Mouse (Mus musculus): ENCODE measurements around the gene Nfib.

The Nfib gene

DNA sequence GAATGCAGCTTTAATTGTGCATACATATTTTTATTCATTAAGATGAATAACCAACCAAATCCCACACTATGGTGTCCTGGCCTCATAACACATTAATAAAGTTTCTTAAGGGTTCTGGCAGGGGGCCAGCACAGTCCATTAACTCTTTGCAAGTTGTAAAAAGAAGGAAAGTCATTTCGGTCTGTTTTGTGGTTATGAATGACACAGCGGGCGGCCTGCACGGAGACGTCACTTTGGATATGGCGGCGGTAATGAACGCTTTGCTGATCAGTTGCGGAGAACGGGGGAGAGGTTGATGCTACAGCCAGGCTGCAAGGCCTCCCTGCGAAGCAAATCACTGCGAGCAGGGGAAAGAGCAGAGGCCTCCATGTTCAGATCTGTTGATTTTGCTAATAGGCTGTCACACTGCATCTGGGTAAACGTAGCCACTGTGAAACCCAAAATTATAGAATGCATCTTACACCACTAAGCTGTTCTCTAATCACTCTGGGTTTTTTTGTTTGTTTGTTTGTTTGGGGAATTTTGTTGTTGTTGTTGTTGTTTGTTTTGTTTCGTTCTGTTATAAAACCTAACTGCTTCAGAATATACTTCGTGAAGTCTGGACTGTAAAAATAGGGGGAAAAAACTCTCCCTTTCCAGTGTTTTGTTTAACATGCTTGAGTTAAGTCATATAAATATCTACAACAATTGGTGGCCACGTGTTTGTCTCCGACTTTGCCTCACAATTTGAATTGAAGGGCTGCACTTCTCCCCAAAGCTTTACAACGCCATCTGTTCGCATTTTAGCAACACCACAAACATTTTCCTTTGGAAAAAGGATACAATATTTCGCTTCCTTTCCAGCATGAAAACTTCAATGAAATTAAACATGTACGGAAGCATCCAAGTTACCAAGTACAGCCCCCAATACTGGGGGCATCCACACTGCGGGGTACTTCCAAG, 296.8 kb downstream of the Nfib start:
- DNase-seq, result no peak

- no peak for DNase-seq
These were observed 299.0 kb downstream of the Nfib start for GRCm38 (mm10) chr4:82406511-82406910.

DNA sequence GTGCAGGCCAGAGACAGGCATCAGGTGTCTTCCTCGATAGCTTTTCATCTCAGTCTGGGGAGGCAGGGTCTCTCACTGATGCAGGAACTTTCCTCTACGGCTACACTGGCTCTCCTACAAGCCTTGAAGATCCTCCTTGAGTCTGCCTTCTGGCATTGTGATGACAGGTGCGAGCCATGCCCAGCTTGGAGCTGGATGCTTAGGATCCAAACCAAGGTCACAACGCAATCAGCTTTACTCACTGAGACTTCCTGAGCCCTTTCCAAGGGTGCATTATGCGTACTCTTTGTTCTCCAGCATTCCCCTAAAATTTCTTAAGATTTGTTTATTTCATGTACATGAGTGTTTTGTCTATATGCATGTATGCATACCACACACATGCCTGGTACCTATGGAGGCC, 299.8 kb downstream of the Nfib start:
- DNase-seq, result no peak

GRCm38 (mm10) chr4:82403975-82404651, 301.4 kb downstream of the Nfib start:
- DNase-seq, result peak; percentile 69 to 74

DNA sequence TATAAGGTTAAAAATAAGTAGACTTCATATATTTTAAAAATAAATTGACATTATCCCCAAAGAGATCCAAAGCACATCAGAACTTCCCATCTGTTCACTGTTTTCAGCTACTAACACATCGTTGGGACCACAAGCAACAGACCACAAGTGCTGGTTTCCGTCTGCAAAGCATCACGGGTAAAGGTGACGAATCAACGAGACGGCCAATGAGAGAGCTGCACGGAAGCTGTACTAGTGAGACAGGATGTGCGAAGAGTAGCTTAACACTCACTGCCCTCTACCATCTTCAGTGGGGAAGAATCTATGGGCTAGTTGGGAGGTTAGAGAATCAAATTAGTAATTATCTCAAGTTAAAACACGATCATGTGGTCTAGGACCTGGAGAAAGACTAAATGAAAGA, 302.9 kb downstream of the Nfib start:
- DNase-seq, result no peak

DNA sequence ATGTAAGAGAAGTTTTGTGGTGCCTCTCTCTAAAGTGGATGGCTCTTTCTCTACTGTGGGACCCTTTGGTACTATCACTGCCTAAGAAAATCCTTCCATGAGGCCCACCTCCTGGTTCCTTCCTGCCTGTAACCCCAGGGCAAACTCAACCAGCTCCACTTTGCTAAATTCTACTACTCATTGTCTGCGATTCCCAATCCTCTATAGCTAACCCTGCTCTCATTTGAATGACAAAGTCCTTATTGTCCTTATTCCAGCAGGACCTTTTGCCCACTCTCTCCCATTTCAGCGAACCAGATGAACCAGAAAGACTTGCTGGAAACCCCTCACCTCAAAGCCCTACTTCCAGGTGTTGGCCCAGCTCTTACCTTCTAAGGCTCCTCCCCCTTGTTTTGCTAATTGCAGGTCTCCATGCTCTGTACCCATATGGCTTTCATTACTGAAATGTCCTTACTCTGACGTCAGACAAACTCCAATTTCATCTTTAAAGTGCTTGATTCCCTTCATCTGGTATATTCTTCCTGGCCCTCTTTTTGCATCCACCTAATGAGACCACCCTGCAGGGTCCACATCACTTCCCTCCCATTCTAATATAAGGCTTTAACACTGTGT, 304.0 kb downstream of the Nfib start:
- no peak for DNase-seq

DNA sequence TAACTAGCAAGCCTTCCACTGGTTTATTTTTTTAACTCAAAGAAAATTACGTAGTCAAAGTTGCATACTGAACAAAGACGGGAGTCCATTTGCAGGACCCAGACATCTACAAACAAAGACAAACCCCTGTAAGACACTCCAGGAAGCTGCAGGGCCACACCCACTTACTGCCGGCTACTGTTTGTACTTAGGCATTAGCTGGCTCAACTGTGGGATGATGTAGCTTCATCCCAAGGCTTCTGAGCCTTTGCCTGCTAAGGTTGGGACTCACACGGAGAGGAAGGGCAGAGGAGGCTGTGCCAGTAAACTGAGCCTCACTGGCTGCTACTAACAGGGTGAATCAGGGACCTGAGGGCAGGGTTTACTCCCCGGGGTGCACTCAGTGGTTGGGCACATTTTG, 305.0 kb downstream of the Nfib start:
- no peak for DNase-seq

- DNase-seq, result peak; percentile 79 to 88
These were observed 305.9 kb downstream of the Nfib start for GRCm38 (mm10) chr4:82399406-82400380.

- no peak for DNase-seq
These were observed 307.3 kb downstream of the Nfib start for GRCm38 (mm10) chr4:82398282-82398681.

DNA sequence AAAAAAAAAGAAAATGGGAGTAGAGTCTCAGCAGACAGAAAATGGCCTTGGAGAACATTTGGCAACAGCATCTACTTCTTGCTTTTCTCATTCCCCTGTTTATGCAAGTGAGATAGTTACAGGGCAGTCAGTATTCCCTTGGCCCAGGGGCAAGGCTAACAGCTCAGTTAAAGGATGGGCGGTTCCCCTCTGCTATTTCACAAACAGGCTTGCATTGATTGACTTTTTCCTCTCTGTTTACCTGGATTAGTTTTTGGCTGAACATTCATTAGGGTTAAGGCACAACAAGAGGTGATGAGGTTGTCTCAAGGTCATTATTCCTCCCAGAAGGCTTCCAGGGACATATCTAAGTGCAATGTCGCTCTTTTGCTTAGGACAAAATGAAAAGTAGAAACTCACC, 308.7 kb downstream of the Nfib start:
- DNase-seq, result peak; percentile 40 to 66

DNA sequence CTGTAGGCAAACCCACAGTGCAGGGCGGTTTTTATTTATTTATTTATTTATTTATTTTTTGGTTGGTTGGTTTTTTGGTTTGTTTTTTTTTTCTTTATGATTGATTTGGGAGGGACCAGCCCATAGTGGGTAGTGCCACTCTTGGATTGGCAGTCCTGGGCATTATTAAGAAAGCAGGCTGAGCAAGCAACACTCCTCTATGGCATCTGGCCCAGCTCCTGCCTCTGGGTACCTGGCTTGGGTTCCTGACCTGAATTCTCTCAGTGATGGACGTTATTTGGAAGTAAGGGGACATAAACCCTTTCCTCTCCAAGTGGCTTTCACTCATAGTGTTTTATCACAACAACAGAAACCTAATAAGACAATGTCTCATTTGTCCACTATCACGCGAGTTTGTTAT, 309.5 kb downstream of the Nfib start:
- DNase-seq, result no peak

GRCm38 (mm10) chr4:82394346-82394745, 311.2 kb downstream of the Nfib start:
- no peak for DNase-seq

DNA sequence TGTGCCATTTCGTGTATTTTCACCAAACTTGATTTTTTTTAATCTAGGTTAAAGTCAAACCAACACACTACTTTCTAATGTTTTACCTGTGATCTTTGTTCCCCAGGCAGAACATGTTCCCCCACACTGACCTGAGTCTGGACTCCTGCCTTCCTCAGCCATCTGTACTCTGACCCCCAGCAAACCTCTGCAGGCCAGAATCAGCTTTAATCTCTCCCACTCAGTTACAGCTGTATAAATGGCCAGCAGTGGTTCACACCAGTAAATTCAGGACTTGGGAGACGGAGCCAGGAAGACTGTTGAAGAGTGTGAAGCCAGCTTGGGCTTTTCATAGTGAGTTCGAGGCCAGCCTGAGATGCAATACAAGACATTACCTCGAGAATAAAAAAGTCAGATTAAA, 312.5 kb downstream of the Nfib start:
- peak; percentile 79 to 90 for DNase-seq

DNA sequence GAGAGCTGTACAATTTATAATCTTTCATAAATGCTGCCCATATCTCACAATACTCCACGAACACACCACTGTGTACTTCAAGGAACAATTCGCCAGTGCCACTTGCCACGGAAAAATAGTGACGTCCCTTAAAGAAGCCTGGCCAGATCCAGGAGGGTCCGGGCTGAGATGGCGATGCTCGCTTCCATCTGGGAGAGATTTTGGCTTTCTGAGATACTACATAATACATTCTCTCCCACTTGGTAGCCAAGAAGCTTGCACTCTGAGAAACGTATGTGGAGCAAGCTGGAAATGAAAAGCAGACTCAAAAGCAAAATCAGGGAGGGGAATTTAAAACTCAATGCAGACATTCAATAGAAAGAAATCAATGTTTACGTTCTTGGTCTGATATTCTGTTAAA, 313.1 kb downstream of the Nfib start:
- no peak for DNase-seq

GRCm38 (mm10) chr4:82391726-82392472, 313.7 kb downstream of the Nfib start:
- no peak for DNase-seq

GRCm38 (mm10) chr4:82390545-82390944, 315.0 kb downstream of the Nfib start:
- DNase-seq, result peak in 1 of 2 experiments; percentile 63

GRCm38 (mm10) chr4:82389876-82390275, 315.7 kb downstream of the Nfib start:
- no peak for DNase-seq

GRCm38 (mm10) chr4:82387620-82388019, 317.9 kb downstream of the Nfib start:
- DNase-seq, result no peak

DNA sequence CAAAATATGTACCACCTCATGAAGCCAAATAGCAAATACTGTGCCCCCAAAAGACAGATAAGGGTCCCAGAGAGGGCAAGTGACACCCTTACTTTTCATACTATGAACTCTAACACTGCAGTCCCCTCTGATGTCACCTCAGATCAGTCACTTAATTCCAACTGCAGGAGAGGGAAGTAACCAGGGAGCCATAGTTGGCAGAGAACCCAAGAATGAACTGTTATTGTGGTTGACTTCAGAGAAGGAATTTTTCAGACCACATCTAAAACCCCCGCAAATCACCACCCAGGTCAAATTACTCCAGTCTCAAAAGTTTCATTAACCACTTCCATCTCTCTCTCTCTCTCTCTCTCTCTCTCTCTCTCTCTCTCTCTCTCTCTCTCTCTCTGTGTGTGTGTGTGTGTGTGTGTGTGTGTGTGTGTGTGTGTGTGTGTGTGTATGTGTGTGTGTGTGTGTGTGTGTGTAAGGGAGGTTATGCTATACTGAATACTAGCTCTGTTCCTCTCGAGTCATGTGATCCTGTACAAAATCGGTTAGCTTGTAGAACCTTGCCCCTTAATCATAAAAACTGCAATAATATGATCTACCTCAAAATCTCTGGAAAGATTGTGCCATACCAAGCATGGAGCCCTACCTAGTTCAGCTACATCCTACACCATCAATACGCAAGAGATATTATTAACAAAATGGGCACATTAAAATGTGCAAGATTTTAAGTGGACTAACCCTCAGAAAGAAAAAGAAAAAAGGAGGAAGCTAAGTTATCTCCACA, 319.1 kb downstream of the Nfib start:
- no peak for DNase-seq

GRCm38 (mm10) chr4:82385638-82386037, 319.9 kb downstream of the Nfib start:
- DNase-seq, result no peak

Data from kidney, adult 8-10 months (tissue).